Mouse (Mus musculus) mammary gland, adult 2 months (tissue): Measurements from ENCODE around the gene Gabarapl2. TPM values are rescaled to one million over a fixed set of nuclear protein-coding genes. Genes with fewer than 3 reads are reported as not detected.

ENCODE experiments used
- polyA plus RNA-seq: library from polyadenylated mRNA; depleted of rRNA; stranded (reverse); fragments of >200 nt; gene quantifications from 2 replicates; pipeline ENCODE4 v1.2.3, GENCODE M21; 2012; ENCODE audit warnings: low replicate concordance; rRNA removed

The Gabarapl2 gene
- 14.1 and 53.1 TPM in 2 replicates for polyA plus RNA-seq

DNA sequence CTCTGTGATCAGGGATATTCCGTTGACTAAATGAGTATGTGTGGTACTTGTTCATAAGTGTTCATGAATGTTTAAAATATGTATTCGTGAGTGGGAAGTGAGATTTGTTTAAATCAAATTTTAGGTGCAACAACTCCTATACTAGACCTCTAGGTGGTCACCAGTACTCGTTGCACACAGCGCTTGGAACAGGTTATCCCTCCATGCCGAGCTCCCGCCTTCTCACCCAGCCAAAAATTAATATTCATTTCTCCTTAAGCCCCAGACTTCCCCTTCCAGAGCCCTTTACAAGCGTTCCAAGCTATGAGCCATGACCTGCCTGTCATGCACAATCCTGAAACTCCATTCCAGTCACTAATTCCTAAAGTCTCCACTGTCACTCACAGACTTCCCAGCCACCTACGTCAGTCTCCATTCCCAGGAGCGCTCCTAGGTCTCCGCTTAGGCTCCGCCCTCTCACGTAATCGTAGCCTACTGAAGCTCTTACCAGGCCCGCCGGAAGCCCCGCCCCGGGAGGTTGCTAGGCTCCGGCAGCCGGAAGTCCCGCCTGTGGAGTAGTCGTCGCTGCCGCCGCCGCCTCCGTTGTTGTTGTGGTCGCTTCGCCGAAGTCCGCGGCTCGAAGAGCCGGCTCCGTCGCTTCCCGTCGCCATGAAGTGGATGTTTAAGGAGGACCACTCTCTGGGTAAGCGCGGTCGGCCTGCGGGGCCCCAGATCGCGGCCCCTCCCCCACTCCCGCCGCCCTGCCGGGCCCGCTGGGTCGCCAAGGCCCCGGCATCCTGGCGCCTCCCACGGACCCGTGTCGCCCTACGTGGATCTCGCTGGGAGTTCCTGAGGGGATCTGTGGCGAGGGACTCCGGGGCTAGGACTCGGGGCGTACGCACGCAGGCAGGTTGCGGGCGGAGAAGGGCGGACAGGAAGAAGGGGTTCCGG lies at the start of gene Gabarapl2:
Gabarapl2 (plus strand) TSS at position 533 of the 930 bp plus-strand sequence.

GRCm38 (mm10) chr8:111909621-111910450 lies 30.7 kb upstream of the Gabarapl2 start, which contains the start of gene Chst5:
Gene Chst5 (minus strand): TSS chr8:111910447.

GRCm38 (mm10) chr8:111933348-111934076 lies 7.0 kb upstream of the Gabarapl2 start, which contains the start of gene Tmem231:
Gene Tmem231 (minus strand): TSS chr8:111933881.

GRCm38 (mm10) chr8:111992013-111992702 lies 51.7 kb downstream of the Gabarapl2 start, which contains the start of gene Adat1:
Gene Adat1 (minus strand): TSS chr8:111992302.

Other genes starting within 250 kb of the Gabarapl2 start
- 0.26 and 3.7 TPM in 2 replicates for gene Ctrb1, start 249.7 kb upstream of the Gabarapl2 start, polyA plus RNA-seq
- gene Bcar1, start 196.9 kb upstream of the Gabarapl2 start, polyA plus RNA-seq: 60.5 and 75.5 TPM in 2 replicates
- gene Cfdp1, start 86.4 kb upstream of the Gabarapl2 start, polyA plus RNA-seq: 1.5 and 4.4 TPM in 2 replicates
- gene Tmem170, start 64.0 kb upstream of the Gabarapl2 start, polyA plus RNA-seq: 2.7 and 4.2 TPM in 2 replicates
- gene Chst5, start 30.3 kb upstream of the Gabarapl2 start, polyA plus RNA-seq: 0.06 and 0.27 TPM in 2 replicates
- 5.3 and 5.6 TPM in 2 replicates for gene Tmem231, start 6.8 kb upstream of the Gabarapl2 start, polyA plus RNA-seq
- gene Adat1, start 51.6 kb downstream of the Gabarapl2 start, polyA plus RNA-seq: 1.9 and 4.6 TPM in 2 replicates
- 30.8 and 44.0 TPM in 2 replicates for gene Kars, start 70.6 kb downstream of the Gabarapl2 start, polyA plus RNA-seq
- gene Terf2ip, start 70.7 kb downstream of the Gabarapl2 start, polyA plus RNA-seq: 7.6 and 10.2 TPM in 2 replicates
- not detected in 2 replicates for gene Gm6793, start 74.3 kb downstream of the Gabarapl2 start, polyA plus RNA-seq